17 mouse cellular contexts compared by ENCODE assay signal in genomic region chr7:127351230-127352004, GRCm38 (mm10).
"Had no signal": no experiment of that assay in that cellular context is flagged by ENCODE, and none has a peak within 500 bp of the region (broad histone marks: within the 10 kb centered on the region; RNA-seq: fewer than 3 reads in every experiment).

No protein-coding gene starts in this region.

- H3K27me3 ChIP-seq: limb, embryonic 12.5 days; limb, embryonic 15.5 days; liver, embryonic 13.5 days; stomach, embryonic 15.5 days had no signal

- H3K4me2 ChIP-seq: kidney, embryonic 15.5 days; limb, embryonic 12.5 days; limb, embryonic 15.5 days; liver, embryonic 13.5 days; midbrain, embryonic 13.5 days; stomach, embryonic 15.5 days had no signal

- H3K4me3 ChIP-seq: kidney, embryonic 15.5 days; limb, embryonic 12.5 days; limb, embryonic 15.5 days; liver, embryonic 13.5 days; midbrain, embryonic 13.5 days; stomach, embryonic 15.5 days had no signal

- H3K9me3 ChIP-seq: kidney, embryonic 15.5 days; limb, embryonic 12.5 days; limb, embryonic 15.5 days; liver, embryonic 13.5 days; midbrain, embryonic 13.5 days; stomach, embryonic 15.5 days had no signal

- DNase-seq: kidney, adult 8-10 months; kidney, postnatal 10 days; kidney, postnatal 36 days; left cerebral cortex, postnatal 4 days; liver, embryonic 13.5 days; lung, adult 2 months; lung, postnatal 14 days; lung, postnatal 4 days; right cerebral cortex, postnatal 14 days; right cerebral cortex, postnatal 4 days; spleen, adult 18-20 months; thymus, postnatal 25 days had no signal

- H3K9ac ChIP-seq: kidney, embryonic 15.5 days; limb, embryonic 12.5 days; limb, embryonic 15.5 days; liver, embryonic 13.5 days; midbrain, embryonic 13.5 days; stomach, embryonic 15.5 days had no signal

- H3K4me1 ChIP-seq: stomach, embryonic 15.5 days had no signal

- ATAC-seq: midbrain, embryonic 13.5 days had no signal

- H3K27ac ChIP-seq: kidney, embryonic 15.5 days; limb, embryonic 12.5 days; limb, embryonic 15.5 days; liver, embryonic 13.5 days; midbrain, embryonic 13.5 days; stomach, embryonic 15.5 days had no signal

- H3K36me3 ChIP-seq: kidney, embryonic 15.5 days; limb, embryonic 12.5 days; limb, embryonic 15.5 days; liver, embryonic 13.5 days; midbrain, embryonic 13.5 days; stomach, embryonic 15.5 days had no signal
